Mouse (Mus musculus) kidney, embryonic 14.5 days (tissue): ENCODE data around the gene Tmem135. TPM values are rescaled to one million over a fixed set of nuclear protein-coding genes. Genes with fewer than 3 reads are reported as not detected.
A peak's percentile ranks its signal among the peaks of the same experiment; 100 is the strongest.

ENCODE experiments used
- ATAC-seq: fragments of 200-750 bp; cut with Nextera tagmentation; 2 replicates; pipeline ENCODE4 v1.8.0; 2017; ENCODE audit warnings: moderate number of reproducible peaks, mild to moderate bottlenecking, moderate TSS enrichment, moderate library complexity; ENCODE audit not compliant: low FRiP score, low TSS enrichment
- H3K27ac ChIP-seq: fragments of 300-500 bp; sonication (generic); 2 replicates; pipeline ENCODE4 v1.5.1; 2014; ENCODE audit warnings: low read depth, mild to moderate bottlenecking, low read length, moderate library complexity, mixed read lengths
- H3K27me3 ChIP-seq: fragments of 300-500 bp; sonication (generic); 2 replicates; pipeline ENCODE4 v1.6.1; 2014; ENCODE audit warnings: mild to moderate bottlenecking, low read length; ENCODE audit not compliant: control insufficient read depth, insufficient read depth
- H3K36me3 ChIP-seq: fragments of 300-500 bp; sonication (generic); 2 replicates; pipeline ENCODE4 v1.6.1; 2014; ENCODE audit warnings: low read length, mixed read lengths; ENCODE audit not compliant: control insufficient read depth, insufficient read depth
- H3K4me1 ChIP-seq: fragments of 300-500 bp; sonication (generic); 2 replicates; pipeline ENCODE4 v1.6.1; 2014; ENCODE audit warnings: low read length, mixed read lengths; ENCODE audit not compliant: control insufficient read depth, insufficient read depth
- H3K4me2 ChIP-seq: fragments of 300-500 bp; sonication (generic); replicated peaks from 2 replicates; pipeline ENCODE4 v1.6.1; 2014; ENCODE audit warnings: low read depth, mild to moderate bottlenecking, low read length
- H3K4me3 ChIP-seq: fragments of 300-500 bp; sonication (generic); 2 replicates; pipeline ENCODE4 v1.5.1; 2014; ENCODE audit warnings: mild to moderate bottlenecking, low read length
- H3K9ac ChIP-seq: fragments of 300-500 bp; sonication (generic); 2 replicates; pipeline ENCODE4 v1.6.1; 2014; ENCODE audit warnings: low read depth, mild to moderate bottlenecking, low read length, moderate library complexity
- H3K9me3 ChIP-seq: fragments of 300-500 bp; sonication (generic); 2 replicates; pipeline ENCODE4 v1.6.1; 2016; ENCODE audit warnings: low read length; ENCODE audit not compliant: control insufficient read depth
- WGBS: fragments of 180-500 bp; shearing (Covaris S2); extraction: QIAGEN DNeasy Blood & Tissue Kit; methylation state at CpG from one replicate; pipeline ENCODE4 v1.1.7; 2014; 5-methylcytosine and 5-hydroxymethylcytosine counted together
- polyA plus RNA-seq: library from polyadenylated mRNA; unstranded; fragments of >200 nt; fragmentation: Nextera tagmentation; extraction: Ambion mirVana; gene quantifications from 2 replicates; pipeline ENCODE4 v1.2.1, GENCODE M21; 2014

The Tmem135 gene
- polyA plus RNA-seq, 1 experiment from 2014 or later, result 31.9 TPM

GRCm38 (mm10) chr7:89177926-89178325, 226.1 kb downstream of the Tmem135 start:
- H3K27ac ChIP-seq, result no peak overlapping the region
- H3K27me3 ChIP-seq, result no peaks in the 10 kb centered on the region
- no peak overlapping the region for H3K9ac ChIP-seq
- no peak overlapping the region for H3K4me2 ChIP-seq
- H3K36me3 ChIP-seq, result no peaks in the 10 kb centered on the region
- no peak overlapping the region for H3K4me3 ChIP-seq
- no peaks in the 10 kb centered on the region for H3K4me1 ChIP-seq
- ATAC-seq, result no peak
- no peaks in the 10 kb centered on the region for H3K9me3 ChIP-seq

- no peak overlapping the region for H3K4me3 ChIP-seq
- 82% methylated on average over 4 of the region's 4 CpGs for WGBS
Observed at GRCm38 (mm10) chr7:89174430-89174829, 229.6 kb downstream of the Tmem135 start.

GRCm38 (mm10) chr7:89173018-89173417, 231.0 kb downstream of the Tmem135 start:
- 82% methylated on average over 1 of the region's 1 CpGs for WGBS
- Histone ChIP-seq H3K9me3 (no peaks in the 10 kb centered on the region), H3K36me3 (no peaks in the 10 kb centered on the region), H3K27ac (no peak overlapping the region), H3K27me3 (no peaks in the 10 kb centered on the region), H3K4me3 (no peak overlapping the region), H3K9ac (no peak overlapping the region), H3K4me2 (no peak overlapping the region), H3K4me1 (no peaks in the 10 kb centered on the region)
- ATAC-seq, result no peak

More at GRCm38 (mm10) chr7:89174430-89174829, 229.6 kb downstream of the Tmem135 start:
- H3K27me3 ChIP-seq, result no peaks in the 10 kb centered on the region
- H3K9me3 ChIP-seq, result no peaks in the 10 kb centered on the region
- no peak overlapping the region for H3K9ac ChIP-seq
- no peaks in the 10 kb centered on the region for H3K4me1 ChIP-seq
- no peak overlapping the region for H3K4me2 ChIP-seq
- ATAC-seq, result no peak
- H3K36me3 ChIP-seq, result no peaks in the 10 kb centered on the region
- no peak overlapping the region for H3K27ac ChIP-seq

GRCm38 (mm10) chr7:89171790-89172467, 232.1 kb downstream of the Tmem135 start:
- no peak overlapping the region for H3K4me2 ChIP-seq
- no peaks in the 10 kb centered on the region for H3K27me3 ChIP-seq
- H3K9ac ChIP-seq, result no peak overlapping the region
- no peak overlapping the region for H3K27ac ChIP-seq
- no peaks in the 10 kb centered on the region for H3K36me3 ChIP-seq
- H3K4me3 ChIP-seq, result no peak overlapping the region
- H3K4me1 ChIP-seq, result no peaks in the 10 kb centered on the region
- no peak for ATAC-seq
- H3K9me3 ChIP-seq, result no peaks in the 10 kb centered on the region
- WGBS, result 85% methylated on average over 4 of the region's 4 CpGs

GRCm38 (mm10) chr7:89168606-89169005, 235.4 kb downstream of the Tmem135 start:
- 22% methylated on average over 2 of the region's 2 CpGs for WGBS
- no peak overlapping the region for H3K4me2 ChIP-seq
- H3K4me1 ChIP-seq, result no peaks in the 10 kb centered on the region
- ATAC-seq, result no peak
- H3K27me3 ChIP-seq, result no peaks in the 10 kb centered on the region
- H3K9ac ChIP-seq, result no peak overlapping the region
- no peak overlapping the region for H3K4me3 ChIP-seq
- H3K27ac ChIP-seq, result no peak overlapping the region
- H3K36me3 ChIP-seq, result no peaks in the 10 kb centered on the region
- H3K9me3 ChIP-seq, result no peaks in the 10 kb centered on the region

GRCm38 (mm10) chr7:89165528-89165927, 238.5 kb downstream of the Tmem135 start:
- no peaks in the 10 kb centered on the region for H3K9me3 ChIP-seq
- no peak overlapping the region for H3K9ac ChIP-seq
- H3K4me3 ChIP-seq, result no peak overlapping the region
- WGBS, result 85% methylated on average over 4 of the region's 4 CpGs
- H3K4me2 ChIP-seq, result no peak overlapping the region
- no peak for ATAC-seq
- H3K36me3 ChIP-seq, result no peaks in the 10 kb centered on the region
- no peak overlapping the region for H3K27ac ChIP-seq
- H3K27me3 ChIP-seq, result no peaks in the 10 kb centered on the region
- no peaks in the 10 kb centered on the region for H3K4me1 ChIP-seq

- no peak overlapping the region for H3K9ac ChIP-seq
- no peak for ATAC-seq
- H3K4me1 ChIP-seq, result no peaks in the 10 kb centered on the region
- peaks cover 3% of the 10 kb centered on the region; the same call in 1 of the 2 replicates for H3K36me3 ChIP-seq
- no peaks in the 10 kb centered on the region for H3K27me3 ChIP-seq
- 70% methylated on average over 6 of the region's 6 CpGs for WGBS
- H3K27ac ChIP-seq, result no peak overlapping the region
- no peak overlapping the region for H3K4me3 ChIP-seq
- H3K9me3 ChIP-seq, result no peaks in the 10 kb centered on the region
- H3K4me2 ChIP-seq, result no peak overlapping the region
Observed at GRCm38 (mm10) chr7:89161610-89162378, 242.2 kb downstream of the Tmem135 start.

- ATAC-seq, result 0 out of 2 replicates have a peak, but pooled peaks have one; percentile 20
- Histone ChIP-seq H3K27me3 (no peaks in the 10 kb centered on the region), H3K4me1 (0 out of 2 replicates have a peak, but pooled peaks cover 2% of the 10 kb centered on the region), H3K4me2 (no peak overlapping the region), H3K4me3 (no peak overlapping the region), H3K9me3 (no peaks in the 10 kb centered on the region), H3K9ac (no peak overlapping the region), H3K27ac (no peak overlapping the region), H3K36me3 (peaks cover 9% of the 10 kb centered on the region; the same call in 1 of the 2 replicates)
- 70% methylated on average over 8 of the region's 8 CpGs for WGBS
Observed at GRCm38 (mm10) chr7:89157356-89157755, 246.7 kb downstream of the Tmem135 start.

- H3K4me3 ChIP-seq, result no peak overlapping the region
- no peaks in the 10 kb centered on the region for H3K27me3 ChIP-seq
- H3K4me2 ChIP-seq, result no peak overlapping the region
- no peak overlapping the region for H3K27ac ChIP-seq
- 0 out of 2 replicates have a peak, but pooled peaks cover 2% of the 10 kb centered on the region for H3K4me1 ChIP-seq
- no peak for ATAC-seq
- no peaks in the 10 kb centered on the region for H3K9me3 ChIP-seq
- no peak overlapping the region for H3K9ac ChIP-seq
- peaks cover 12% of the 10 kb centered on the region; the same call in 1 of the 2 replicates for H3K36me3 ChIP-seq
- WGBS, result 80% methylated on average over 4 of the region's 4 CpGs
Observed at GRCm38 (mm10) chr7:89156629-89157028, 247.4 kb downstream of the Tmem135 start.
